Mouse (Mus musculus): Measurements from ENCODE around the gene Trappc1. TPM values are rescaled to one million over a fixed set of nuclear protein-coding genes. Genes with fewer than 3 reads are reported as not detected.

The Trappc1 gene
- polyA plus RNA-seq (2015; fragmentation: Nextera tagmentation; extraction: Ambion mirVana) = 119 and 123 TPM in 2 replicates

- under 1% methylated on average over 30 of the region's 30 CpGs for WGBS
- peak within 1 kb of the TSS; percentile 88 for H3K4me2 ChIP-seq (replicated peaks; ENCODE audit: low read depth)
- TF ChIP-seq CTCF (IDR thresholded peaks at IDR 0.05; ENCODE audit: low read depth) (0 out of 2 replicates have a peak, but pooled peaks have one; percentile 10), EP300 (optimal IDR thresholded peaks at IDR 0.05) (no peak)
- H3K27me3 ChIP-seq (ENCODE audit: control insufficient read depth, insufficient read depth, low read length) = no peaks in the 10 kb centered on the region
- H3K36me3 ChIP-seq (ENCODE audit: control insufficient read depth, insufficient read depth, low read length) = peaks cover 7% of the 10 kb centered on the region; the same call in 1 of the 2 replicates
- peak within 1 kb of the TSS; percentile 79 for H3K27ac ChIP-seq (replicated peaks)
- peak within 1 kb of the TSS; percentile 80 for H3K9ac ChIP-seq (ENCODE audit: low read length)
- no peaks in the 10 kb centered on the region for H3K9me3 ChIP-seq (ENCODE audit: control insufficient read depth, low read length)
- DNase-seq (ENCODE audit: low spot score) (peak; percentile 99), ATAC-seq (ENCODE audit: low FRiP score, low TSS enrichment) (peak; percentile 97)
- H3K4me1 ChIP-seq (replicated peaks; ENCODE audit: control insufficient read depth, insufficient read depth) = peaks cover 10% of the 10 kb centered on the region; the same call in 1 of the 2 replicates
- peak within 1 kb of the TSS; percentile 60 for H3K4me3 ChIP-seq (ENCODE audit: low read depth, low read length)
These were observed at the start of gene Trappc1, which contains the start of gene Cntrob for GRCm38 (mm10) chr11:69323667-69324111. TSS of gene Trappc1 (plus strand) at chr11:69323980. TSS of gene Cntrob (minus strand) at chr11:69323775.

- no peak overlapping the region for H3K4me2 ChIP-seq (replicated peaks; ENCODE audit: low read depth)
- no peak overlapping the region for H3K9ac ChIP-seq (ENCODE audit: low read length)
- H3K9me3 ChIP-seq (ENCODE audit: control insufficient read depth, low read length) = no peaks in the 10 kb centered on the region
- H3K27me3 ChIP-seq (ENCODE audit: control insufficient read depth, insufficient read depth, low read length) = no peaks in the 10 kb centered on the region
- no peak for TF ChIP-seq EP300 (optimal IDR thresholded peaks at IDR 0.05)
- no peaks in the 10 kb centered on the region for H3K4me1 ChIP-seq (replicated peaks; ENCODE audit: control insufficient read depth, insufficient read depth)
- H3K36me3 ChIP-seq (ENCODE audit: control insufficient read depth, insufficient read depth, low read length) = no peaks in the 10 kb centered on the region
- no peak for ATAC-seq (ENCODE audit: low FRiP score, low TSS enrichment)
- no peak for DNase-seq (ENCODE audit: low spot score)
- H3K4me3 ChIP-seq (ENCODE audit: low read depth, low read length) = no peak overlapping the region
- H3K27ac ChIP-seq (replicated peaks) = no peak overlapping the region
- 48% methylated on average over 6 of the region's 6 CpGs for WGBS
These were observed 48.1 kb upstream of the Trappc1 start for GRCm38 (mm10) chr11:69275650-69276049.

GRCm38 (mm10) chr11:69276081-69276480, 47.7 kb upstream of the Trappc1 start:
- Histone ChIP-seq H3K9me3 (ENCODE audit: control insufficient read depth, low read length) (no peaks in the 10 kb centered on the region), H3K36me3 (ENCODE audit: control insufficient read depth, insufficient read depth, low read length) (no peaks in the 10 kb centered on the region), H3K4me1 (replicated peaks; ENCODE audit: control insufficient read depth, insufficient read depth) (no peaks in the 10 kb centered on the region), H3K4me2 (replicated peaks; ENCODE audit: low read depth) (no peak overlapping the region), H3K27me3 (ENCODE audit: control insufficient read depth, insufficient read depth, low read length) (no peaks in the 10 kb centered on the region), H3K4me3 (ENCODE audit: low read depth, low read length) (no peak overlapping the region), H3K27ac (replicated peaks) (no peak overlapping the region), H3K9ac (ENCODE audit: low read length) (no peak overlapping the region)
- ATAC-seq (ENCODE audit: low FRiP score, low TSS enrichment) (no peak), DNase-seq (ENCODE audit: low spot score) (no peak)
- TF ChIP-seq CTCF (IDR thresholded peaks at IDR 0.05; ENCODE audit: low read depth) = no peak
- no peak for TF ChIP-seq EP300 (optimal IDR thresholded peaks at IDR 0.05)
- 28% methylated on average over 2 of the region's 2 CpGs for WGBS

GRCm38 (mm10) chr11:69277267-69277666, 46.5 kb upstream of the Trappc1 start:
- no peaks in the 10 kb centered on the region for H3K4me1 ChIP-seq (replicated peaks; ENCODE audit: control insufficient read depth, insufficient read depth)
- H3K4me2 ChIP-seq (replicated peaks; ENCODE audit: low read depth) = no peak overlapping the region
- DNase-seq (ENCODE audit: low spot score) (no peak), ATAC-seq (ENCODE audit: low FRiP score, low TSS enrichment) (no peak)
- H3K27me3 ChIP-seq (ENCODE audit: control insufficient read depth, insufficient read depth, low read length) = no peaks in the 10 kb centered on the region
- H3K27ac ChIP-seq (replicated peaks) = no peak overlapping the region
- no peaks in the 10 kb centered on the region for H3K9me3 ChIP-seq (ENCODE audit: control insufficient read depth, low read length)
- 69% methylated on average over 5 of the region's 5 CpGs for WGBS
- TF ChIP-seq EP300 (optimal IDR thresholded peaks at IDR 0.05) (no peak), CTCF (IDR thresholded peaks at IDR 0.05; ENCODE audit: low read depth) (no peak)
- no peaks in the 10 kb centered on the region for H3K36me3 ChIP-seq (ENCODE audit: control insufficient read depth, insufficient read depth, low read length)
- no peak overlapping the region for H3K4me3 ChIP-seq (ENCODE audit: low read depth, low read length)
- no peak overlapping the region for H3K9ac ChIP-seq (ENCODE audit: low read length)

GRCm38 (mm10) chr11:69291111-69291510, 32.7 kb upstream of the Trappc1 start:
- Histone ChIP-seq H3K4me1 (replicated peaks; ENCODE audit: control insufficient read depth, insufficient read depth) (no peaks in the 10 kb centered on the region), H3K4me3 (ENCODE audit: low read depth, low read length) (no peak overlapping the region), H3K9ac (ENCODE audit: low read length) (no peak overlapping the region), H3K9me3 (ENCODE audit: control insufficient read depth, low read length) (no peaks in the 10 kb centered on the region), H3K36me3 (ENCODE audit: control insufficient read depth, insufficient read depth, low read length) (no peaks in the 10 kb centered on the region), H3K27ac (replicated peaks) (no peak overlapping the region), H3K27me3 (ENCODE audit: control insufficient read depth, insufficient read depth, low read length) (no peaks in the 10 kb centered on the region), H3K4me2 (replicated peaks; ENCODE audit: low read depth) (no peak overlapping the region)
- TF ChIP-seq CTCF (IDR thresholded peaks at IDR 0.05; ENCODE audit: low read depth) = no peak
- no peak for TF ChIP-seq EP300 (optimal IDR thresholded peaks at IDR 0.05)
- 91% methylated on average over 5 of the region's 5 CpGs for WGBS
- ATAC-seq (ENCODE audit: low FRiP score, low TSS enrichment) (no peak), DNase-seq (ENCODE audit: low spot score) (no peak)

GRCm38 (mm10) chr11:69295286-69295685, 28.5 kb upstream of the Trappc1 start:
- Histone ChIP-seq H3K27me3 (ENCODE audit: control insufficient read depth, insufficient read depth, low read length) (no peaks in the 10 kb centered on the region), H3K4me2 (replicated peaks; ENCODE audit: low read depth) (no peak overlapping the region), H3K9me3 (ENCODE audit: control insufficient read depth, low read length) (no peaks in the 10 kb centered on the region), H3K27ac (replicated peaks) (no peak overlapping the region), H3K36me3 (ENCODE audit: control insufficient read depth, insufficient read depth, low read length) (no peaks in the 10 kb centered on the region), H3K4me1 (replicated peaks; ENCODE audit: control insufficient read depth, insufficient read depth) (no peaks in the 10 kb centered on the region), H3K9ac (ENCODE audit: low read length) (no peak overlapping the region), H3K4me3 (ENCODE audit: low read depth, low read length) (no peak overlapping the region)
- ATAC-seq (ENCODE audit: low FRiP score, low TSS enrichment) (no peak), DNase-seq (ENCODE audit: low spot score) (no peak)
- 90% methylated on average over 3 of the region's 3 CpGs for WGBS
- no peak for TF ChIP-seq EP300 (optimal IDR thresholded peaks at IDR 0.05)
- TF ChIP-seq CTCF (IDR thresholded peaks at IDR 0.05; ENCODE audit: low read depth) = no peak

Measured in stomach, postnatal 0 days (tissue).